Mouse (Mus musculus): ENCODE results near the gene Vsig4. TPM values are rescaled to one million over a fixed set of nuclear protein-coding genes. Genes with fewer than 3 reads are reported as not detected.

Vsig4 gene
- polyA plus RNA-seq (2012; fragmentation: generic; extraction: Trizol): not detected
- long read RNA-seq, experiment 1: 0 reads
- long read RNA-seq, experiment 2: 0 reads

DNA sequence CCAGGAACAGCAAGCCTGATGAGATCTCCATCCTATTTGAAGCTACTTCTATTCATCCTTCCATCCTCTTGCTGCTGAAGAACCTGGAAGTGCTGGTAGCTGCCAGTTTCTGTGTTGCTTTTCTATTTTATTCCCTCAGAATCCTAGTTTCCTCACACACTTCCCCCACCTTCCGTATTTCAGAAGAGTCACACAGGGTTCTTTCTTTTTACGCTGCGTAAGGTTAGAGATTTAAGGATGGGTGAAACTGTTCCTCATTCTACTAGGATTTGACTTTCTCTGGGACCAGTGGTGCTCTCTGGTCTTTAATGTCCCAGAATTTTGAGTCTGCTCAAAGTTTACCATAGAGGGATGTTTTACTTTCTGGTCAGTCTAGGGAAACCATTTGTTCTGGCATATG is at the start of gene Vsig4:
Vsig4 (minus strand) TSS at position 101 of the 400 bp plus-strand sequence.
- Histone ChIP-seq H3K36me3 (ENCODE audit: control insufficient read depth, insufficient read depth) (no peaks in the 10 kb centered on the region), H3K79me3 (ENCODE audit: low read depth) (no peaks in the 10 kb centered on the region), H3K79me2 (ENCODE audit: control insufficient read depth, insufficient read depth) (no peaks in the 10 kb centered on the region), H3K27me3 (ENCODE audit: control insufficient read depth, insufficient read depth, insufficient read length) (no peaks in the 10 kb centered on the region), H3ac (ENCODE audit: control insufficient read depth, insufficient read length, low read depth) (no peak within 1 kb of the TSS), H3K4me3 (ENCODE audit: insufficient read depth, poor library complexity, severe bottlenecking) (no peak within 1 kb of the TSS)
- TF ChIP-seq CTCF (IDR thresholded peaks at IDR 0.05; ENCODE audit: control insufficient read depth, insufficient read depth, insufficient read length): no peak
- TF ChIP-seq FOSL1 (IDR thresholded peaks at IDR 0.05; ENCODE audit: insufficient read depth, low read length, poor library complexity, severe bottlenecking): no peak
- TF ChIP-seq CEBPB (IDR thresholded peaks at IDR 0.05; ENCODE audit: low read depth): no peak
- no peak for TF ChIP-seq USF1 (IDR thresholded peaks at IDR 0.05; ENCODE audit: low read depth)
- TF ChIP-seq MYOD1 (IDR thresholded peaks at IDR 0.05; ENCODE audit: control insufficient read depth, insufficient read length, low read depth): no peak
- no peak for TF ChIP-seq MYOG (IDR thresholded peaks at IDR 0.05; ENCODE audit: control insufficient read depth, extremely low read depth, insufficient read length)
- TF ChIP-seq MAX (IDR thresholded peaks at IDR 0.05): no peak

DNA sequence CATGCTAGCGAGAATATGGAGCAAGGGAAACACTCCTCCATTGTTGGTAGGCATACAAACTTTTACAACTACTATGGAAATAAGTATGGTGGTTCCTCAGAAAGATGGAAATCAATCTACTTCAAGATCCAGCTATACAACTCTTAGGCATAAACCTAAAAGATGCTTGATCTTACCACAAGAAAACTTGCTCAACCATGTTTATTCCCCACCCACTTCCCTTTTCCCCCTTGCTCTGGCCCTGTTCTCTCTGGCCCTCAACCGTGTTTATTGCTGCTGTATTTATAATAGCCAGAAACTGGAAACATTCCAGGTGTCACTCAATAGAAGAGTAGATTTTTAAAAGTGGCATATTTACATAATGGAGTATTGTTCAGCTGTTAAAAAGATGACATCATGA is 45.9 kb upstream of the Vsig4 start:
- Histone ChIP-seq H3K79me3 (ENCODE audit: low read depth) (no peaks in the 10 kb centered on the region), H3K27me3 (ENCODE audit: control insufficient read depth, insufficient read depth, insufficient read length) (no peaks in the 10 kb centered on the region)
- TF ChIP-seq CEBPB (IDR thresholded peaks at IDR 0.05; ENCODE audit: low read depth) (no peak), MAX (IDR thresholded peaks at IDR 0.05) (no peak), USF1 (IDR thresholded peaks at IDR 0.05; ENCODE audit: low read depth) (no peak), FOSL1 (IDR thresholded peaks at IDR 0.05; ENCODE audit: insufficient read depth, low read length, poor library complexity, severe bottlenecking) (no peak), MYOG (IDR thresholded peaks at IDR 0.05; ENCODE audit: control insufficient read depth, extremely low read depth, insufficient read length) (no peak), CTCF (IDR thresholded peaks at IDR 0.05; ENCODE audit: control insufficient read depth, insufficient read depth, insufficient read length) (no peak), MYOD1 (IDR thresholded peaks at IDR 0.05; ENCODE audit: control insufficient read depth, insufficient read length, low read depth) (no peak)

DNA sequence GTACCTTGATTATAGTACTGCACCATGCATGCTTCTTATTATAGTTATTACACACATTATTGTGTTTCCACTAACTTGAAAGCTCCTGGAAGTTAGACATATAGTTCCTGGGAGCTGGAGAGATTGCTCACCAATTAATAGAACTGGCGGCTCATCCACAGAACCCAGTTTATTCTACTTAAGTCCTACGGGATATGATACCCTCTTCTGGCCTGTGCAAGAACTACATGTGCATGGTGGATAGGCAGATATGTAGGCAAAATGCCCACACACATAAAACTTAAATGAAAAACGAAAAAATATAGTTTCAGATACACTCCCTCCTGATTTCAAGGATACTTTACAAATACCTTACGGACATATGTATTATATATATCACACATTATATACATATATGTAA is 36.5 kb upstream of the Vsig4 start:
- H3ac ChIP-seq (ENCODE audit: control insufficient read depth, insufficient read length, low read depth): no peak overlapping the region
- H3K36me3 ChIP-seq (ENCODE audit: control insufficient read depth, insufficient read depth): no peaks in the 10 kb centered on the region
- no peaks in the 10 kb centered on the region for H3K79me2 ChIP-seq (ENCODE audit: control insufficient read depth, insufficient read depth)
- H3K4me3 ChIP-seq (ENCODE audit: insufficient read depth, poor library complexity, severe bottlenecking): no peak overlapping the region
- H3K79me3 ChIP-seq (ENCODE audit: low read depth): no peaks in the 10 kb centered on the region
- no peak for TF ChIP-seq MAX (IDR thresholded peaks at IDR 0.05)
- no peak for TF ChIP-seq MYOG (IDR thresholded peaks at IDR 0.05; ENCODE audit: control insufficient read depth, extremely low read depth, insufficient read length)
- TF ChIP-seq CTCF (IDR thresholded peaks at IDR 0.05; ENCODE audit: control insufficient read depth, insufficient read depth, insufficient read length): no peak
- TF ChIP-seq USF1 (IDR thresholded peaks at IDR 0.05; ENCODE audit: low read depth): no peak
- TF ChIP-seq CEBPB (IDR thresholded peaks at IDR 0.05; ENCODE audit: low read depth): no peak
- no peak for TF ChIP-seq MYOD1 (IDR thresholded peaks at IDR 0.05; ENCODE audit: control insufficient read depth, insufficient read length, low read depth)
- TF ChIP-seq FOSL1 (IDR thresholded peaks at IDR 0.05; ENCODE audit: insufficient read depth, low read length, poor library complexity, severe bottlenecking): no peak
- no peaks in the 10 kb centered on the region for H3K27me3 ChIP-seq (ENCODE audit: control insufficient read depth, insufficient read depth, insufficient read length)

More for the DNA sequence above, 45.9 kb upstream of the Vsig4 start:
- H3ac ChIP-seq (ENCODE audit: control insufficient read depth, insufficient read length, low read depth): no peak overlapping the region
- no peak overlapping the region for H3K4me3 ChIP-seq (ENCODE audit: insufficient read depth, poor library complexity, severe bottlenecking)
- H3K79me2 ChIP-seq (ENCODE audit: control insufficient read depth, insufficient read depth): no peaks in the 10 kb centered on the region
- no peaks in the 10 kb centered on the region for H3K36me3 ChIP-seq (ENCODE audit: control insufficient read depth, insufficient read depth)

DNA sequence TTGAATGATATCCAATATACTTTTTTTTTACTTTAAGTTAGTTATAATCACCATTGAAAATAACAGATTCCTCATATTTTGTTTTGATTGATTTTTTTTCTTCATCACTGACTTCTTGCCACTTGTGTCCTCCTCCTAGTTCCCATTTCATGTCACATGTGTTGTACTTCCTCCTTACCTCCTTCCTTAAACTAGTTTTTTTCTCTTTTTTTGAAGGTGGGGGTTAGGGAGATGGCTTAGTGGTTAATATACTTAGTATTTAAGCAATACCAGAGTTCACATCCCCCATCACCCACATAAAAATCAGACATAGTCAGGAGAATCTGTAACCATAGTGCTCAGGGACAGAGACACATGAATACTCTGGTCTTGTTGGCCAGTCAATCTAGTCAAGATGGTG is 36.7 kb downstream of the Vsig4 start:
- H3K79me3 ChIP-seq (ENCODE audit: low read depth): no peaks in the 10 kb centered on the region
- H3K4me3 ChIP-seq (ENCODE audit: insufficient read depth, poor library complexity, severe bottlenecking): no peak overlapping the region
- no peak overlapping the region for H3ac ChIP-seq (ENCODE audit: control insufficient read depth, insufficient read length, low read depth)
- H3K79me2 ChIP-seq (ENCODE audit: control insufficient read depth, insufficient read depth): no peaks in the 10 kb centered on the region
- no peaks in the 10 kb centered on the region for H3K36me3 ChIP-seq (ENCODE audit: control insufficient read depth, insufficient read depth)
- TF ChIP-seq CEBPB (IDR thresholded peaks at IDR 0.05; ENCODE audit: low read depth): no peak
- TF ChIP-seq MYOD1 (IDR thresholded peaks at IDR 0.05; ENCODE audit: control insufficient read depth, insufficient read length, low read depth): no peak
- TF ChIP-seq CTCF (IDR thresholded peaks at IDR 0.05; ENCODE audit: control insufficient read depth, insufficient read depth, insufficient read length): no peak
- no peak for TF ChIP-seq MYOG (IDR thresholded peaks at IDR 0.05; ENCODE audit: control insufficient read depth, extremely low read depth, insufficient read length)
- no peak for TF ChIP-seq FOSL1 (IDR thresholded peaks at IDR 0.05; ENCODE audit: insufficient read depth, low read length, poor library complexity, severe bottlenecking)
- no peak for TF ChIP-seq USF1 (IDR thresholded peaks at IDR 0.05; ENCODE audit: low read depth)
- TF ChIP-seq MAX (IDR thresholded peaks at IDR 0.05): no peak
- H3K27me3 ChIP-seq (ENCODE audit: control insufficient read depth, insufficient read depth, insufficient read length): no peaks in the 10 kb centered on the region

DNA sequence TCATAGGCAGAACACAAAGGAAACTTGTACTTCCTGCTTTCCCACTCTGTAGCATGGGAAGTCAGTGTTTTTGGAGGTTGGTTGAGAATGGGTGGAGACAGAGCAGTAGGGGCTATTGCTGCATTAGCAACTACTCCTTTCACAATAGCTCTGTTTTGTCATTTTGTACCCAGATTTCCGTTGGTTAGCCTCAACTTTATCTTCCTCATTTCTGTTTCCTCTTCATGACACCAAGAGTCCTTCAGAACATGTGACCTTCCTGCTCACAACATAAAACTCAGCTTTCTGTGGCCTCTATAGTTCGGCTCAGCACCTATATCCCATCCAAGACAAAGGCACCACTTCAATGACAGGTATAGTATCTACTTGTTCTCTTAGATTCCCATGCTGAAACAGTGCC is 53.6 kb downstream of the Vsig4 start:
- no peak overlapping the region for H3ac ChIP-seq (ENCODE audit: control insufficient read depth, insufficient read length, low read depth)
- H3K36me3 ChIP-seq (ENCODE audit: control insufficient read depth, insufficient read depth): no peaks in the 10 kb centered on the region
- H3K4me3 ChIP-seq (ENCODE audit: insufficient read depth, poor library complexity, severe bottlenecking): no peak overlapping the region
- no peaks in the 10 kb centered on the region for H3K27me3 ChIP-seq (ENCODE audit: control insufficient read depth, insufficient read depth, insufficient read length)
- TF ChIP-seq FOSL1 (IDR thresholded peaks at IDR 0.05; ENCODE audit: insufficient read depth, low read length, poor library complexity, severe bottlenecking) (no peak), CEBPB (IDR thresholded peaks at IDR 0.05; ENCODE audit: low read depth) (no peak), MYOG (IDR thresholded peaks at IDR 0.05; ENCODE audit: control insufficient read depth, extremely low read depth, insufficient read length) (no peak), MYOD1 (IDR thresholded peaks at IDR 0.05; ENCODE audit: control insufficient read depth, insufficient read length, low read depth) (no peak), USF1 (IDR thresholded peaks at IDR 0.05; ENCODE audit: low read depth) (no peak), MAX (IDR thresholded peaks at IDR 0.05) (no peak), CTCF (IDR thresholded peaks at IDR 0.05; ENCODE audit: control insufficient read depth, insufficient read depth, insufficient read length) (no peak)
- no peaks in the 10 kb centered on the region for H3K79me2 ChIP-seq (ENCODE audit: control insufficient read depth, insufficient read depth)
- H3K79me3 ChIP-seq (ENCODE audit: low read depth): no peaks in the 10 kb centered on the region
